ENCODE assay signal across 8 mouse cellular contexts in genomic region chr2:73526691-73527090, GRCm38 (mm10). TPM values are rescaled to one million over a fixed set of nuclear protein-coding genes. Genes with fewer than 3 reads are reported as not detected.
A peak's percentile ranks its signal among the peaks of the same experiment; 100 is the strongest.
DNase-seq lines count a peak whose midpoint lies in the region; ATAC-seq lines count a peak whose summit lies in the region.
"Had no signal": no experiment of that assay in that cellular context is flagged by ENCODE, and none has a peak within 500 bp of the region (broad histone marks: within the 10 kb centered on the region; RNA-seq: fewer than 3 reads in every experiment).

No protein-coding gene starts in this region.

- peak overlapping the region; percentile 94; the same call in 1 of the 2 replicates for H3K4me2 ChIP-seq in heart, embryonic 13.5 days
- no peak overlapping the region for H3K4me2 ChIP-seq in midbrain, embryonic 11.5 days
- H3K4me2 ChIP-seq: forebrain, embryonic 12.5 days had no signal

- H3K27ac ChIP-seq in brown adipose tissue, adult 24 weeks (replicated peaks; ENCODE audit: low read depth, low read length) = peak overlapping the region; percentile 83
- no peak overlapping the region for H3K27ac ChIP-seq in heart, embryonic 13.5 days (replicated peaks)
- H3K27ac ChIP-seq in midbrain, embryonic 11.5 days (ENCODE audit: low read depth, low read length) = no peak overlapping the region
- H3K27ac ChIP-seq: forebrain, embryonic 12.5 days had no signal

- WGBS in heart, embryonic 13.5 days = 66% methylated on average over 9 of the region's 9 CpGs
- WGBS in midbrain, embryonic 11.5 days = 78% methylated on average over 9 of the region's 9 CpGs

- H3K9me3 ChIP-seq in heart, embryonic 13.5 days = no peaks in the 10 kb centered on the region
- H3K9me3 ChIP-seq in midbrain, embryonic 11.5 days (ENCODE audit: control insufficient read depth, low read length) = no peaks in the 10 kb centered on the region
- H3K9me3 ChIP-seq: forebrain, embryonic 12.5 days had no signal

- H3K4me1 ChIP-seq in brown adipose tissue, adult 24 weeks (ENCODE audit: control insufficient read depth, insufficient read depth, insufficient read length, low read length) = peaks cover 35% of the 10 kb centered on the region
- peaks cover 42% of the 10 kb centered on the region for H3K4me1 ChIP-seq in heart, embryonic 13.5 days
- peaks cover 9% of the 10 kb centered on the region for H3K4me1 ChIP-seq in midbrain, embryonic 11.5 days (ENCODE audit: control insufficient read depth, insufficient read depth, low read length)

- ATAC-seq in heart, embryonic 13.5 days (ENCODE audit: extremely low read depth, insufficient number of reproducible peaks, low FRiP score, low TSS enrichment) = no peak
- ATAC-seq in midbrain, embryonic 11.5 days (ENCODE audit: low FRiP score) = no peak

- peak; percentile 82 for DNase-seq in Muller cell, postnatal 12 days (ENCODE audit: inconsistent ontology term)
- peak; percentile 54 for DNase-seq in lung, postnatal 10 days
- DNase-seq in c-Kit-positive CD71-positive TER-119-positive erythroid progenitor cells, embryonic 14.5 days (ENCODE audit: low spot score) = no peak
- DNase-seq in midbrain, embryonic 11.5 days (ENCODE audit: low spot score, missing footprints) = no peak
- no peak for DNase-seq in spleen, postnatal 10 days (ENCODE audit: low spot score in 2 of 2)

- H3K27me3 ChIP-seq in heart, embryonic 13.5 days (replicated peaks) = no peaks in the 10 kb centered on the region
- H3K27me3 ChIP-seq in midbrain, embryonic 11.5 days (ENCODE audit: control insufficient read depth, insufficient read depth, low read length) = peaks cover 2% of the 10 kb centered on the region
- H3K27me3 ChIP-seq: forebrain, embryonic 12.5 days had no signal

- H3K4me3 ChIP-seq in brown adipose tissue, adult 24 weeks (ENCODE audit: insufficient read depth, low read depth, low read length) = peak overlapping the region; percentile 92
- no peak overlapping the region for H3K4me3 ChIP-seq in heart, embryonic 13.5 days
- no peak overlapping the region for H3K4me3 ChIP-seq in midbrain, embryonic 11.5 days (ENCODE audit: low read depth, low read length)
- H3K4me3 ChIP-seq: forebrain, embryonic 12.5 days had no signal

- no peak overlapping the region for H3K9ac ChIP-seq in heart, embryonic 13.5 days
- no peak overlapping the region for H3K9ac ChIP-seq in midbrain, embryonic 11.5 days (ENCODE audit: low read length)
- H3K9ac ChIP-seq: forebrain, embryonic 12.5 days had no signal

- no peaks in the 10 kb centered on the region for H3K36me3 ChIP-seq in heart, embryonic 13.5 days
- no peaks in the 10 kb centered on the region for H3K36me3 ChIP-seq in midbrain, embryonic 11.5 days (ENCODE audit: control insufficient read depth, insufficient read depth, low read length)
- H3K36me3 ChIP-seq: forebrain, embryonic 12.5 days had no signal

RNA-seq across cellular contexts. Expression of gene Wipf1, which starts 2.8 kb away (rescaled TPM):
- 7.1 and 8.0 TPM in 2 replicates for polyA plus RNA-seq in brown adipose tissue, adult 24 weeks (2012; ENCODE audit: insufficient read depth, insufficient read length, missing spikeins)
- polyA plus RNA-seq in heart, embryonic 13.5 days (2015; fragmentation: Nextera tagmentation; extraction: Ambion mirVana) = 4.0 and 5.0 TPM in 2 replicates
- polyA plus RNA-seq in midbrain, embryonic 11.5 days (2014; fragmentation: Nextera tagmentation; extraction: Ambion mirVana) = 8.2 and 8.3 TPM in 2 replicates

RNA-seq across cellular contexts. Expression of gene Chrna1, which starts 53.4 kb away (rescaled TPM):
- polyA plus RNA-seq in brown adipose tissue, adult 24 weeks (2012; ENCODE audit: insufficient read depth, insufficient read length, missing spikeins) = not detected in 2 replicates
- polyA plus RNA-seq in heart, embryonic 13.5 days (2015; fragmentation: Nextera tagmentation; extraction: Ambion mirVana) = 0.15 and 0.37 TPM in 2 replicates
- polyA plus RNA-seq in midbrain, embryonic 11.5 days (2014; fragmentation: Nextera tagmentation; extraction: Ambion mirVana) = 0.25 TPM in 2 replicates

Comparison
In these comparisons a context has a peak if more than half of its experiments do, and no peak if none do; other contexts are left out.
1. DNase-seq: peak in Muller cell, postnatal 12 days (single experiment) and lung, postnatal 10 days (single experiment); none in c-Kit-positive CD71-positive TER-119-positive erythroid progenitor cells, embryonic 14.5 days (single experiment), midbrain, embryonic 11.5 days (single experiment) and spleen, postnatal 10 days (0 of 2).